Mouse (Mus musculus) gastrocnemius, postnatal 14 days (tissue): ENCODE measurements around the gene Aldh16a1. TPM values are rescaled to one million over a fixed set of nuclear protein-coding genes. Genes with fewer than 3 reads are reported as not detected.

ENCODE experiments used
- DNase-seq: peaks from one replicate; pipeline ENCODE4 v3.0.0; 2021; ENCODE audit warnings: mixed read lengths
- intact Hi-C: fragments of 180-260 bp; cut with DNase I; formaldehyde crosslinking; loops from one replicate; pipeline ENCODE4 v1.15.1; 2025; ENCODE audit warnings: low total_unique reads
- long read RNA-seq, 2 experiments: library from polyadenylated mRNA; stranded (forward); transcript quantifications; one replicate each; pipeline ENCODE4 v2.0.0; 2021
- total RNA-seq, 2 experiments: library from RNA; stranded (reverse); gene quantifications; 2 replicates each; pipeline ENCODE4 v1.2.3; 2021

The Aldh16a1 gene
- total RNA-seq, result 10 to 100 TPM; 21.4 to 23.2 TPM
- long read RNA-seq, experiment 1, transcript Aldh16a1-206 (17 exons, 3,537 nt), result major isoform, 17 of 22 reads
- long read RNA-seq, experiment 1, partial matches to known transcripts, result 5 of 22 reads
- long read RNA-seq, experiment 1, other reads (novel, unspliced or antisense), result 0 of 22 reads
- long read RNA-seq, experiment 2, transcript Aldh16a1-206 (17 exons, 3,537 nt), result major isoform, 18 of 20 reads
- long read RNA-seq, experiment 2, partial matches to known transcripts, result 1 of 20 reads
- long read RNA-seq, experiment 2, other reads (novel, unspliced or antisense), result 1 of 20 reads

DNA sequence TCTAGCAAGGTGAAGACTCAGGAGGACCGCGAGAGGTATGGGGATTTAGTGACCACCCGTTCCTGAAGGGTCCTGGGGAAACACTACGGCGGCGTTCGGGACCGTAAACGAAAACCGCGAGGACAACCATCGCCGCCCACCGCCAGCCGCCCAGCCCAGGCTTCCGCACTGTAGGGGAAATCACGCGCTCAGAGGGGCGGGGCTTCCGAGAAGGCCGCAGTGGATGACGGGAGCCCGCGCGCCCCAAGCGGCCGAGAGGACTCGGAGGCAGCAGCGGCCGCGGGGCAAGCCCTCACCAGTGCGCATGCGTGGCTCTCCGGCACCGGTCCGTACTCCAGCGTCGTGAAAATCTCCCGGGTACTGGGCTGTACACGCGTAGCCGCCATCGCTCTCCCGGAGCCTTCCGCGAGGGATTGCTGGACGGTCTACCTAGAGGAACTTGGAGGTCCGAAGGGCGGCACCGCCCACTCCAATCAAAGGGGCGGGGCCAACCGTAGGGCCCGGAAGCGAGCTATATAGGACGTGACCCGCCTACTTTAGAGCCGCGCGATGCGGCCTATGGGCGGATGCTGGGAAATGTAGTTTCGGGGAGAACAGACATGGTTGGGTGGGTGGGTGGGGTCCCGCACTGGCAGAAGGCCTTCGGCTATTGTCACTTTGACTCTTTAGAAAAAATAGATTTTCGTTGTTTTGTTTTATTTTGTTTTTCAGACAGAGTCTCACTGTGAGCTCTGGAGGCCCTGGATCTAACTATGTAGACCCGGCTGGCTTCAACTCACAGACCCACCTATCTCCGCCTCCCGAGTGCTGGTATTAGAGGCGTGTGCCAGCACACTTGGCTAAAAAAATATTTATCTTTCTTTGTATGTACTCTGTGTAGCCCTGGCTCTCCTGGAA lies at the start of gene Aldh16a1, which contains the start of gene Pih1d1:
Gene Aldh16a1, minus strand, starts transcription at position 489 of the 897 bp plus-strand sequence.
Gene Pih1d1, plus strand, starts transcription at position 208 of the 897 bp plus-strand sequence.
- peak; percentile 98 for DNase-seq
- intact Hi-C loops, result no loop called here

- DNase-seq, result no peak
- intact Hi-C loops, result no loop called here
These were observed 48.3 kb upstream of the Aldh16a1 start for GRCm38 (mm10) chr7:45202654-45203053.

- intact Hi-C loops, result no loop called here
These were observed 44.6 kb upstream of the Aldh16a1 start for GRCm38 (mm10) chr7:45198961-45199360.

GRCm38 (mm10) chr7:45198435-45198834 lies 44.1 kb upstream of the Aldh16a1 start:
- peak; percentile 80 for DNase-seq
- intact Hi-C loops, result no loop called here

More at GRCm38 (mm10) chr7:45198961-45199360, 44.6 kb upstream of the Aldh16a1 start:
- DNase-seq, result no peak

GRCm38 (mm10) chr7:45196994-45197393 lies 42.6 kb upstream of the Aldh16a1 start:
- no peak for DNase-seq
- intact Hi-C loops, result no loop called here

- intact Hi-C loops, result no loop called here
- no peak for DNase-seq
These were observed 41.8 kb upstream of the Aldh16a1 start for GRCm38 (mm10) chr7:45196176-45196535.

DNA sequence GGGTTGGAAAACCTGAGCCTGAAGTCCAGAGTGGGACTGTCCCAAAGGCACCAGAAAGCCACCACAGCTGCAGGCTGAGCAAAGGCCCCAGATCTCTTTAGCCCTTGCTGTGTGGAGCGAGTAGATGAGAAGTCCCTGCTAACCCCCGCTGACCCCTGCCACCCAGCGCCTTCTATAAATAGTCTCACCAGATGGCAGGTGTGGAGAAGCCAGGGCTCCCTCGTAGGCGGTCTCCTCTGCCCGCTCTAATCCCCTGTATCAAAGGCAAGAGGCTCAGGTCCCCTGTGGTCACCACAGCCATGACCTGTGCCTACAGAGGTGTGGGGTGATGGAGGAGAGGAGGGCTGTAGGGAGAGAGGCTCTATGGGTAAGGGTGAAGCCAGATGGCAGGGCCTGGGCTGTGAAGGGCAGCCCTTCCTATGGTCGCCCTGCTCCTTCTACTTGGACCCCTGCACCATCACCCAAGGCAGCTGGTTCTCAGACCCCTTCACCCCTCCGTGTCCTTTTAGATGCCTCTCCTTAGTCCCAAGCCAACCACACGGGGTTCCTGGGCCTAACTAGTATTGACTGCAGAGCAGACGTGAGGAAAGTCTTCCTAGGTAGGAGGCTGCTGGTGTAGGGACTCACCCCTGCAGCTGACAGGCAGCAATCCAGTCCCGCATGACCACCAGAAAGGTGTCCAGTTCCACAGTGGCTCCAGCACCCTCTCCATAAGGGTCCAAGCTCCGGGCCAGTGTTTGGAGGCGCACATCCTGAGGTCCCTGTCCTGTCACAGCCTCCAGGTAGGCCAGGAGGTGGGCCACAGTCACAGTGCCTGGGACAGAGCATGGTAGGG lies 41.2 kb upstream of the Aldh16a1 start:
- intact Hi-C loops, result no loop called here
- peak; percentile 50 for DNase-seq

GRCm38 (mm10) chr7:45193871-45194785 lies 39.7 kb upstream of the Aldh16a1 start:
- no peak for DNase-seq
- intact Hi-C loops, result no loop called here

- peak; percentile 40 for DNase-seq
- intact Hi-C loops, result no loop called here
These were observed 39.0 kb upstream of the Aldh16a1 start for GRCm38 (mm10) chr7:45193406-45193805.

DNA sequence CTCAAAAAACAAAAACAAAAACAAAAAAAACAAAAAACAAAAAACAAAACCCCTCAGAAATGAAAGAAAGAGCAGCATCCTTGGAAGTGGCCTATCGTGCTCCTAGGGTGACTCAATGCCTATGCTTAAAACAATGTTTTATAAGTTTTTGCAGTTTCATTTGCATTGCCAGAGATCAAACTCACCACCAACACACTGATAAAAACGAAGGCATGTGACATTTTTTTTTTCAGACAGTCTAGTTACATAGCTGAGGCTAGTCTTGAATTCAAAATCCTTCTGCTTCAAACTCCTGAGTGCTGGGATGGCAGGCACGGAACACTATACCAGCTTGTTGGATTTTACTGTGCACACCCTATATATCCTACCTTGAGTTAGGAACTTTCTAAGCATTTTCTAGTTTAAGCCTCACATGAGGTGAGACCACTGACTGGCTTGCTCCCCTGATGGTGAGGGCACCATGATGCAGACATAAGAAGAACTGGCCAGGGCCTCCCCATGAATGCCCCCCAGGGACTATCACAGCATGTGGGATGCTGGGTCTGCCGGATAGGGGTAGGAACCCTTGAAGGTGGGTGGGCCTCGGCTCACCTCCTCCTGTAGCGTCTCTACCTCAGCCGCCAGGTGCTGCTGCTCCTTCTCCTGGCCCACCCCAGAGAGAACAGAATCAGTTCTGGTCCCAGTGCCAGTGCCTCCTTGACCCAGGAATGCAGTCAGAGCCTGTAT lies 38.4 kb upstream of the Aldh16a1 start:
- no peak for DNase-seq
- intact Hi-C loops, result no loop called here

- intact Hi-C loops, result no loop called here
- peak; percentile 73 for DNase-seq
These were observed 37.5 kb upstream of the Aldh16a1 start for GRCm38 (mm10) chr7:45191803-45192363.

- intact Hi-C loops, result no loop called here
- DNase-seq, result peak; percentile 2
These were observed 36.8 kb upstream of the Aldh16a1 start for GRCm38 (mm10) chr7:45191161-45191560.

- intact Hi-C loops, result no loop called here
- DNase-seq, result no peak
These were observed 35.8 kb upstream of the Aldh16a1 start for GRCm38 (mm10) chr7:45190186-45190585.

DNA sequence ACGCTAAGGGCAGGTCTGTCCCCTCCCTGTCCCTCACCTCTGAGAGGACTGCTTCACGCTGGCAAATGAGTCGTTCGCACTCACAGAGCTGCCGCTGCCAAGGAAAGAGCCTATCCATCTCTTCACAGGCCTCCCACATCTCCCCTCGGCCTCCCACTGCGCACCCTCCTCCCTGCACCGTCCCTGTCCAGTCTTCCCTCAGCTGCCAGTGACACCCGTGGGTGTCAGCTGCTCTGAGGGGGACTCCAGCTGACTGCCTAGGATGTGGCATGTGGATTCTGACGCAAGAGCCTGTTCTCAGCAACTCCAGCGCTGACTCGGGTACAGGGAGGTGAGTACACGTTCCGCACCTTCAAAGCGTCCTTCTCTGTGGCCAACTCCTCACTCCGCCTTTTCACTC lies 35.2 kb upstream of the Aldh16a1 start:
- DNase-seq, result no peak
- intact Hi-C loops, result no loop called here

DNA sequence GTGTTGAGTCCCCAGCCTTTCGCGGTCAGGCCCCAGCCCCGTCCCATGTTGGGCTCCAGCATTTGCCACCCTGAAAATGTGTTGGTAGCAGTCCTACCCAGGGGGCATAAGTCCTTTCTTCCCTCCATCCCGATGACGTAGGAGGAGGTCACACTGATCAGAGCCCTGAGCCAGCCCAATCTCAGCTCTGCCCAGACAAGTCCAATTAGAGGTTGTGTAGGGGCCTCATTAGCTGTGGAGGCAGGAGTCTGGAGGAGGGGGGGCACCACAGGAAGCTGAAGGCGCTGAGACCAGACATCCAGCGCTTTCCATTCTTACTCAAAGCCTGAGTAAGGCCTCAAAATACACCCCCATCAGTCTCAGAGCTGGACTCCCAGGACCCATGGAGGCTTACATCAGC lies 31.5 kb upstream of the Aldh16a1 start:
- no peak for DNase-seq
- intact Hi-C loops, result no loop called here

- intact Hi-C loops, result no loop called here
- no peak for DNase-seq
These were observed 29.3 kb upstream of the Aldh16a1 start for GRCm38 (mm10) chr7:45183672-45184071.

GRCm38 (mm10) chr7:45182606-45183005 lies 28.2 kb upstream of the Aldh16a1 start:
- DNase-seq, result peak; percentile 55
- intact Hi-C loops, result no loop called here

DNA sequence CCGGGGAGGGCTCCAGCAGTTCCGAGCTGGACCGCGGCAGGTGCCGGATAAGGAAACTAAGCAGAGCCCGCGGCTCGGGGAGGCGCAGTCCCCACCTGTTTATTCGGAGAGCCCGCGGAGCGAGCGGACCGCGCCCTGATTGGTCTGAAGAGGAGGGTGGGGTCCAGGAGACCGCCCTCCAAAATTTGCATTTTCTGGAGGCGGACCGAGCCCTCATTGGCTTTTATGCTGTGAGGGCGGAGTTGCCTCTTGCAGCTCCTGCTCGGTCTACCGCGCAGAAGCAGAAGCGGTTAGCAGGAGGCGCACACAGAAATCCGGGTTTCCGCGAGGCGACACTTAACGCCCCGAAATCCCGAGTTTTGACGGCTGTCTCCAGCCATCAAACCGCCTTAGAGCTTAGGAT lies 27.8 kb upstream of the Aldh16a1 start:
- intact Hi-C loops, result no loop called here

More for the DNA sequence above, 27.8 kb upstream of the Aldh16a1 start:
- DNase-seq, result peak; percentile 87
